Mouse (Mus musculus): ENCODE results near the gene Tatdn3.

The Tatdn3 gene

GRCm38 (mm10) chr1:191062781-191063485 lies at the start of gene Tatdn3, which contains the start of gene Nsl1:
Gene Tatdn3 (minus strand): TSS chr1:191062932.
Gene Nsl1 (plus strand): TSS chr1:191063012.
- peak; percentile 89 for DNase-seq (ENCODE audit: low read depth)

- DNase-seq (ENCODE audit: low read depth): peak; percentile 73
Measured at GRCm38 (mm10) chr1:191111146-191111545, 48.4 kb upstream of the Tatdn3 start.

GRCm38 (mm10) chr1:191109907-191110306 lies 47.2 kb upstream of the Tatdn3 start:
- no peak for DNase-seq (ENCODE audit: low read depth)

DNA sequence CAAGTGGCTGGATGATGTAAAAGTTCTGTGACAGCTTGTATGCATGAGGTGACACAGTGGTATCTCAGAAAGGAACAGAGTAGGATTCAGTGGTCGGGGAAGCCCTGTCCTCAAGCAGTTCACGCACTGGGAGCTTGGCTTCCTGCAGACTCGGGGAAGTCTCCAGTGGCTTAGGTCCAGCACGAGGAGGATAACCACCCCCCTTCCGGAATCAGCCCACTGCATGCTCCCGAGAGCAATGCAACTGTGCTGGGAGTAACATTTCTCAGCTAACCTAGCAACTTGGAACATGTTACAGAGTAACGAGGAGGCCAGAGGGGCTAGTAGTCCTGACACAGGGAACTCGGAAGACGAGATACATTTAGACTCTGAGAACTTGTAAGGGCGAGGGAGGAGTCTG lies 44.6 kb upstream of the Tatdn3 start:
- DNase-seq (ENCODE audit: low read depth): no peak

DNA sequence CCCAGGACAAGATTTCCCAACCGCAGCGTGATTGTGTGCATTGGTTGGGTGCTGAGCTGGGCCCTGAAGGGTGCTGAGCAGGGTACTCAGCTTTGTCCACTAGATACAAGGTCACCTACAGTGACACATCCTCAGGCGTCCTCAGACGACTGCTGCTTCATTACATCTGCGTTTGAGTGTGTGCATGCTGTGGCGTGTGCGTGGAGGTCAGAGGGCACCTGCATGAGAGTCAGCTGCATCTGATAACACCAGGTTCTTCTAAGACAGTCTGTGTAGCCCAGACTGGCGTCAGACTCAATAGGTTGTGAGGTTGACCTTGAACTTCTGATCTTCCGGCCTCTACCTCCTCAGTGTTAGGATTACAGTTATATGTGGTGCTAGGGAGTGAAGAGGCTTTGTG lies 42.5 kb upstream of the Tatdn3 start:
- no peak for DNase-seq (ENCODE audit: low read depth)

GRCm38 (mm10) chr1:191102730-191103370 lies 40.1 kb upstream of the Tatdn3 start:
- peak; percentile 45 for DNase-seq (ENCODE audit: low read depth)

DNA sequence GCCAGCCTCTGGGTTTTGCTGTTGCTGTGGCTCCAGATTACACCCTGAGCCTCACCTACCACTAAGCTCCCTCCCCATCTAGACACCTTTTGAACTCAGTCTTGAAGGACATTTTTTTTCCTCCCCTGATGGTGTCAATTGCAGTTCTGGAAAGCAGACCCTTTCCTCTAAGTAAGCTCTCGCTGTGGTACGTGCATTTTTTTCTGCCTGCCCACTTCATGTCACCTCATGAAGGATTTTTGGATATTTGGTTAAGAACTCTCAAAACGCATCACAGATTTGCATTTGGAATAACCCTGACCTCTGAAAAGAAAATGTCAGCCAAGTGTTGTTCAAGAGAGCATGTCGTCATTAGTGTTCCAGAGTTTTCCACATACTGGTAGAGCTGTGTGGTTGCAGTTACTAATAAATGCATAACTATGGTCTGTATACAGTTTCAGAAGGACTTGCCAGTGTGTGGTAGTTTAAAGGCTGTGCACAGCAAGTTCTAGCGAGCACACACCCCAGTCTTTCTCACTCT lies 37.1 kb upstream of the Tatdn3 start:
- DNase-seq (ENCODE audit: low read depth): no peak

GRCm38 (mm10) chr1:191099114-191099513 lies 36.4 kb upstream of the Tatdn3 start:
- no peak for DNase-seq (ENCODE audit: low read depth)

GRCm38 (mm10) chr1:191097802-191098747 lies 35.3 kb upstream of the Tatdn3 start, which contains the start of gene Batf3:
Gene Batf3 (plus strand): TSS chr1:191097847.
- DNase-seq (ENCODE audit: low read depth): no peak

GRCm38 (mm10) chr1:191096871-191097681 lies 34.3 kb upstream of the Tatdn3 start:
- peak; percentile 70 for DNase-seq (ENCODE audit: low read depth)

- DNase-seq (ENCODE audit: low read depth): peak; percentile 60
Measured at GRCm38 (mm10) chr1:191095019-191095418, 32.3 kb upstream of the Tatdn3 start.

DNA sequence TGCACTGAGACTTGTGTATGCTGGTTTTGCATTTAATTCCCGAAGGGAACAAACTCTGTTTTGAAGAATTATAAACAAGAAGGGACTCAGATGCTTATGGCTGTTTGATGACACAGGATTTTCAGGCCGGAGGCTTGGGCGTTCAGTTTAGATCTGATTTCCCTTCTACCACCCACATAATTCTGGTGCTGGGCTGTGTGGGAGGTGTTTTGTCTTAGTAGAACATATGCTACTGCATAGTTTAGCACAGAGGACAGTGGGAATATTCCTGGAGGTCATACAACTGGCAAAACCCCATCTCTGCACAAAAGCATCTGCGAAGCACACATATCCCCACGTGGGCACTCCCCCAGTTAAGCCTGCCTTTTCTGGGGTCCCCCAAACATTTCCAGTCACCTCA lies 30.8 kb upstream of the Tatdn3 start:
- no peak for DNase-seq (ENCODE audit: low read depth)

DNA sequence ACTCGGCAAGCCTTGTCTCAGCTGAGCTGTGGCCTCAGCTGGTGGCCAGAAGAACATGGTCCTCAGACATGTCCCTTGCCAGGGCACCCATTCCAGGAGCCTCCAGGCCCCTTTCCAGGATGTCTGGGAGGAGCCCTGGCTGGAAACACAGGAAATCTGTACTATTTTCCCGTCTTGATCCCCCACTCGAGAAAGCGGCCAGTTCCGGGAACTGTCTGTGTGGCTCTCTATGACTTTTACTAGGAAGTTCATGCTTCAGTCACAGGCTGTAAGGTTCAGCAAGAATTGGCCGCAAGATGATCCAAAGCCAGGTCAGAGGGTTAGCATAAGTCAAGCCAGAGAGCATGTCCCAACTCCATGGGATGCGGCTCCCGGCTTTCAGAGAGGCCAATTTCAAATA lies 29.3 kb upstream of the Tatdn3 start:
- no peak for DNase-seq (ENCODE audit: low read depth)

DNA sequence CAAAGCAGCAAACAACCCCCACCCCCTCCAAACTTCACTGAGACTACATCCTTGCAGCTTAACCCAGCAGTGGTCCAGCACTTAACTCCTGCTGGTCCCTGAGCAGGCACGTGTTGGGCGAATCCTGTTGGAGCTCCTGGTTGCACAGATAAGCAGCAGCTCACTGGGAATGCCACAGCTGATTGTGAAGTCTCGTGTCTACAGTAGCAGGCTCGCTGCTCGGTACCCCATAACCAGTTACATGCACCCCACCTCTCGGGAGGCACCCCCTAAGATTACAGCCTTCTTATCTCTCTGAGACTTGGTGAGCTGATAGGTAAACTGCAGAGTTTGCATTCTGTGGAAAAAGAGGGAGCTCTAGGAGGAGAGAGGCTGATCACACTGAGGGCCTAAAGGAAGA lies 26.6 kb upstream of the Tatdn3 start:
- no peak for DNase-seq (ENCODE audit: low read depth)

DNA sequence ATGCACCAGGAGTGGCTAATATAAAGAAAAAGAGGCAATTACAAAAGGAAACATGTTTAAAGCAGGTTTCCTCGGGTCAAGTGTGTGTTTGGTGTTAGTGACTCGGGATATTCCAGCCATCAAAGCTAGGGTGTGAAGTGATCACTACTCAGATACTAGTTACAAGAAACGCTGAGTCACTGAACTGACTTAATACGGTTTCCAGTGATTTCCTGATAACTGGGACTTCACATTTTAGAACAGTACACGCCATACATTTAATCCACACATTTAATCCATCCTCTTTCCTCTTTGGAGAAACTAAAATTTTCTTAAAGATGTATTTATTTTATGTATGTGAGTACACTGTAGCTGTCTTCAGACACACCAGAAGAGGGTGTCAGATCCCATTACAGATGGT lies 25.2 kb upstream of the Tatdn3 start:
- DNase-seq (ENCODE audit: low read depth): peak; percentile 67

DNA sequence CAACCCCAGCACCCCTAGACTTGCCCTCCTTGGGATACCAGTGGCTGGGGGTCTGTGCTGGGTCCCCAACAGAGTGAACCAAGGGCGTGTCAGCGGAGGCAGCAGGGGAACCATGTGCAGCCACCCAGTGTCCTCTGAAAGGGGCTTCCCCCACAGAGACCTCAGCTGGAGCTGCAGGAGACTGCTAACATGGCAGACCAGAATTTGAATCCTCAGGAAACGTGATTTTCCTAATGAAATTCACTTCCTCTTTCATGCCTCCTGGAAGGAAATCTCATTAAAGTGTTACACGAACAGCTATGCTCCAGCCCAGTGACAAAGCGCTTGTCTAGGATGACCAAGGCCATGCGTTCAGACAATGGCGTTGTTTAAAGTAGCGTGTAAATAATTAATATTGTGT lies 24.2 kb upstream of the Tatdn3 start:
- DNase-seq (ENCODE audit: low read depth): no peak

DNA sequence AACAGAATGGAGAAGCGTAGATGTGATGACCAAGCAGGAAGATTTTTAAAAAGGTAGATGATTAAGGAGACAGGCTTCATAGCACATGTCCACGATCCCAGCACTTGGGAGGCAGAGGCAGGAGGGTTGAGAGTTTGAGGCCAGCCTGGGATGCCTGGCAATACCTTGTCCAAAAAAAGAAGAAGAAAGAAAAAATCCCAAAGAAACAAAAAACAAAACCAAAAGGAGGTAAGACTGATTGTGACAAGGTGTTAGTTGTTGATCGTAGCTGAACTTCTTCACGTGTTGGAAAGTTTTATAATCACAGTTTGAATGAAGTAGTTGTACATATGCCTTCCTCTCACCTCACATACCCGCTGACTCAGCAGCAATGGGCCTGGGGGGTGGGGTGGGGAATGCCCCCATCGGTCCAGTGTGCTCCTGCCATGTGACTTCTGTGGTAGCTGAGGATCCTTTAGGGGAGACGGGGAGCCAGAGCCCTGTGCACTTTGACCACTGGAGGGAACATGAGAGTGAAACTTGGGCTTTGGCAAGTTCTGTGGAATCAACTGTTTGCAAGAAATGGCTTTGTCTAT lies 23.7 kb upstream of the Tatdn3 start:
- no peak for DNase-seq (ENCODE audit: low read depth)

GRCm38 (mm10) chr1:191085597-191085996 lies 22.9 kb upstream of the Tatdn3 start:
- peak; percentile 58 for DNase-seq (ENCODE audit: low read depth)

DNA sequence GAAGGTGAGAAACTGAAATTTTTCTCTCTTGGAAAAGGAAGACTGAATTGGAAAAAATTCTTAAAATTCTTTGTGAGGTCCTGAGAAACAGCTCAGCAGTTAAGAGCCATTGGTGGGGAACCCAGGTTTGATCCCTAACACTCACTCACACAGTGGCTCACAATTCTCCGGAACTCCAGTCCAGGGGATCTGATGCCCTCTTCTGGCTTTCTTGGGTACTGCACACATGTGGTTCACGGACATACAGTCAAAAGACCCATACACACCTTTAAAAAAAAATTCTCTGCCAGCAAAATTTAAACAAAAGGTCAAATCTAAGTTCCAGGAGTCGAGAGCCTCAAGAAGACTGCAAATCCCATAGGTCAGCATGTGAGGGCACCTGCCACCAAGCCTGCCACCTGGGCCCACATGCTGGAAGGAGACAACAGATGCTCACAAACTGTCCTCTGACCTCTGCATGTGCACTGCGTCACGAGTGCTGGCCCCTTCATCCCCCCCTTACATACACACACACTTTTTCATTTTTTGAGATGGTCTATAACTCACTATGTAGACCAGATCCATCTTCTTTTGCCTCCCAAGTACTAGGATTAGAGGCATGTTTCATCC lies 22.3 kb upstream of the Tatdn3 start:
- DNase-seq (ENCODE audit: low read depth): peak; percentile 51

DNA sequence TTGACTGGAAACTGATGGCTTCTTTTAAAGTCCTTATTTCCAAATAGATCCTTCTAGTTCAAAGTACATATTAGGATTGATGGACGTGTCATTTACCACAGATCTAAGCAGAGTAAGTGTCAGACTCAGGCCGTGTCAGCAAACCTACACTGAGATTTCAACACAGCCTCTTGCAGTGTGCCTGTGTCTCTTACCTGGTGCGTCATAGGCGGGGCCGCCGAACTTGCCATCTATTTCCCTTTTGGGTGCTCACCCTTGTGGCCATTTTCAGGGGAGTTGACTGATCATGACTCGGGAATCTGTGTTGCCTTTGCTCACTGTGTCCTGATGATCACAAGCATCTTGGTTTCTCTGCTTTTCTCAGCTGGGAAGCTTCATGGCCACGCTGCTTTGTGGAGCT lies 20.5 kb upstream of the Tatdn3 start:
- DNase-seq (ENCODE audit: low read depth): no peak

Measured in 416B (cell line).